Mouse (Mus musculus): ENCODE data around the gene Kctd11. TPM values are rescaled to one million over a fixed set of nuclear protein-coding genes. Genes with fewer than 3 reads are reported as not detected.

Kctd11 gene
- total and polyA plus RNA-seq, 3 experiments: 1.8 to 3.9 (median 2.1) TPM

DNA sequence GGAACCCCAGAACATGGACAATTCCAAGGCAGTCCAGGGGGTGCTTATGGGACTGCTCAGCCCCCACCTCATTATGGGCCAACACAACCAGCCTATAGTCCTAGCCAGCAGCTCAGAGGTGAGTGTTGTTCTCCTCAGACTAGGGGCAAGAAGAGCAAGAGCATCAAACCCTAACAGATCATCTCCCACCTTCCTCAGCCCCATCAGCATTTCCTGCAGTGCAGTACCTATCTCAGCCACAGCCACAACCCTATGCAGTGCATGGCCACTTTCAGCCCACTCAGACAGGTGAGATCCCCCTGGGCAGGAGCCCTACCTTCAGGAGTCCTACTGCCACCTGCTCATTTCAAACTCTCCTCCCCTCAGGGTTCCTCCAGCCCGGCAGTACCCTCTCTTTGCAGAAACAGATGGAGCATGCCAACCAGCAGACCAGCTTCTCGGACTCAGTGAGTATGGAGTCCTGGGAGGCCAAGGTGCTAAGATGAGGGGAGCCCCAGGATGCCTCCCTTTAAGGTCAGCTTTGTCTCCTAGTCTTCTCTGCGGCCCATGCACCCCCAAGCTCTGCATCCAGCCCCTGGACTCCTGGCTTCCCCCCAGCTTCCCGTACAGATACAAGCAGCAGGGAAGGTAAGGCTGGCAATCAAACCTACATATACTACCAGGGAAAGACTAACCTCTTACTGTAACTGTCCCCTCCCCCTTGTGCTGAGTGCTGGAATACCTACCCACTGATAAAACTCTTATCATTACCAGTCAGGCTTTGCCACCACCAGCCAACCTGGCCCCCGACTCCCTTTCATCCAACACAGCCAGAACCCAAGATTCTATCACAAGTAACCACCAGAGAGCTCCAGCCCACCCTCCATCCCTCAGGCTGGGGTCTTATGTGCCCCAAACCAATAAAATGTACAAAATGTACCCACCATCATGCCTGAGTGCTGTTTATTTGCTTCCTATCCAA lies 34.7 kb upstream of the Kctd11 start (continued):
- TF ChIP-seq MAFK (IDR thresholded peaks at IDR 0.05; ENCODE audit: insufficient replicate concordance, low read length) (no peak), ELF1 (IDR thresholded peaks at IDR 0.05; ENCODE audit: low read depth, low read length) (no peak), CHD2 (IDR thresholded peaks at IDR 0.05; ENCODE audit: low read length) (peak; percentile 72), CTCF (conservative IDR thresholded peaks at IDR 0.05 in 1 of 2, IDR thresholded peaks at IDR 0.05 in 1 of 2; ENCODE audit: low read depth in 2 of 2, low read length in 2 of 2) (peak in 1 of 2 experiments; percentile 6; a peak in 1 of 4 replicates), UBTF (IDR thresholded peaks at IDR 0.05; ENCODE audit: low read depth, low read length) (no peak), MXI1 (IDR thresholded peaks at IDR 0.05; ENCODE audit: low read depth, low read length) (no peak), TBP (conservative IDR thresholded peaks at IDR 0.05; ENCODE audit: low read depth, low read length) (no peak), ZMIZ1 (IDR thresholded peaks at IDR 0.05; ENCODE audit: low read depth, low read length) (peak; percentile 70)

DNA sequence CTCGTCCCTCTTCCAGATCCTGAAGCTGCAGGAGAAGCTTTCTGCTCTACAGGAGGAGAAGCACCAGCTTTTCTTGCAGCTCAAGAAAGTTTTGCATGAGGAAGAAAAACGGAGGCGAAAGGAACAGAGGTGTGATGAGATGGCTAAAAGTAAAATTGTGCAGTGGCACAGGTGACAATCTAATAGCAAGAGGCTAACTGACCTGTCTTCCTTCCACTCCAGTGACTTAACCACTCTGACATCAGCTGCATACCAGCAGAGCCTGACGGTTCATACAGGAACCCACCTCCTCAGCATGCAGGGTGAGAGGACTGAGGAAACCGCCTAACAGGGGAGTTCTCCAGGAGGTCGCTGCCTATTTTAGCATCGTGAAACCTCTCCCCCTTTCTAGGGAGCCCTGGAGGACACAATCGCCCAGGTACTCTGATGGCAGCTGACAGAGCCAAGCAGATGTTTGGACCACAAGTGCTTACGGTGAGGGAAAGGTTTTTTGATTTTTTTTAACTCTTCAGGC lies 33.8 kb upstream of the Kctd11 start:
- Histone ChIP-seq H3K79me2 (replicated peaks; ENCODE audit: control insufficient read depth, extremely low read depth, insufficient read depth, poor library complexity, severe bottlenecking) (peaks cover 40% of the 10 kb centered on the region), H3K9ac (ENCODE audit: insufficient read depth, low read depth) (no peak overlapping the region), H3K4me1 (ENCODE audit: control insufficient read depth in 1 of 2, insufficient read depth in 2 of 2) (peaks cover 21 to 61% of the 10 kb centered on the region in 2 experiments), H3K4me3 (replicated peaks in 1 of 3; ENCODE audit: low read depth in 2 of 3, low read length in 2 of 3, poor library complexity in 1 of 3) (peak overlapping the region; percentile 67 to 91 (median 79)), H3K9me3 (replicated peaks; ENCODE audit: low read length) (no peaks in the 10 kb centered on the region), H3K36me3 (replicated peaks in 1 of 2; ENCODE audit: control insufficient read depth in 1 of 2, insufficient read depth in 1 of 2, low read length in 1 of 2) (peaks cover 74 to 88% of the 10 kb centered on the region in 2 experiments), H3K27ac (ENCODE audit: insufficient read depth, low read depth) (no peak overlapping the region), H3K4me2 (ENCODE audit: insufficient read depth, low read depth, poor library complexity, severe bottlenecking) (peak overlapping the region; percentile 77), H3K27me3 (replicated peaks) (no peaks in the 10 kb centered on the region)
- dilution Hi-C loops (cut with MboI; ENCODE audit: extremely low pct_ligation_motif_present, extremely low pct_unique_long_range_greater_than_20kb, low sequenced_read_pairs): no loop called here
- DNase-seq (ENCODE audit: extremely low read depth): no peak
- in situ Hi-C loops (cut with MboI; ENCODE audit: low pct_ligation_motif_present, low pct_unique_long_range_greater_than_20kb, low sequenced_read_pairs): loop anchor here (5.0 kb wide), 1 partner anchor 33 kb away; the partner anchor contains the start of gene Kctd11
- TF ChIP-seq BHLHE40 (IDR thresholded peaks at IDR 0.05; ENCODE audit: low read depth, low read length) (no peak), TCF12 (IDR thresholded peaks at IDR 0.05; ENCODE audit: low read depth, low read length) (no peak), POLR2A (IDR thresholded peaks at IDR 0.05; ENCODE audit: low read depth, low read length) (peak; percentile 50; the same call in 1 of the 2 replicates), ETS1 (conservative IDR thresholded peaks at IDR 0.05; ENCODE audit: low read depth, low read length) (no peak), CHD2 (IDR thresholded peaks at IDR 0.05; ENCODE audit: low read length) (no peak), HCFC1 (IDR thresholded peaks at IDR 0.05; ENCODE audit: low read depth, low read length) (no peak), KAT2A (IDR thresholded peaks at IDR 0.05; ENCODE audit: insufficient replicate concordance, low read length) (no peak), POLR2AphosphoS2 (IDR thresholded peaks at IDR 0.05; ENCODE audit: low read depth, low read length) (peak; percentile 53; the same call in 1 of the 2 replicates)

DNA sequence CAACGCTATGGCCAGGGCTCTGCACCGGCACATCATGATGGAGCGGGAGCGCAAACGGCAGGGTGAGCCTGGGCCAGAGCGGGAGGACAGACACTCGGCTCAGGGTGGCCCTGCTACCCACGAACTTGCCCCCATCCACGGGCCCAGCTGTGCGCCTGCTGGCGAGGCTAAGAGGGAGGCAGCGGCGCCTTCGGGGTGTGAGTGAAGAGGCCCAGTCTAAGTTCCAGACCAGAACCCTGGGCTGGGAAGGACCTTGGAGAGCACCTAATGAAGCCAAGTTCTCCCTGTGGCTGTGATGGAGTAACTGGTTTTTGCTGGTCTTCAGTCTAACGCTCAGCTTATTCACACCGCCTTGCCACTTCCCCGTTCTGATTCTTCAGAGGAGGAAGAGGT lies 33.2 kb upstream of the Kctd11 start:
- dilution Hi-C loops (cut with MboI; ENCODE audit: extremely low pct_ligation_motif_present, extremely low pct_unique_long_range_greater_than_20kb, low sequenced_read_pairs) (no loop called here), in situ Hi-C loops (cut with MboI; ENCODE audit: low pct_ligation_motif_present, low pct_unique_long_range_greater_than_20kb, low sequenced_read_pairs) (no loop called here)
- H3K36me3 ChIP-seq (replicated peaks in 1 of 2; ENCODE audit: control insufficient read depth in 1 of 2, insufficient read depth in 1 of 2, low read length in 1 of 2): peaks cover 80 to 92% of the 10 kb centered on the region in 2 experiments
- peak overlapping the region; percentile 54 for H3K27ac ChIP-seq (ENCODE audit: insufficient read depth, low read depth)
- peak overlapping the region; percentile 77 for H3K4me2 ChIP-seq (ENCODE audit: insufficient read depth, low read depth, poor library complexity, severe bottlenecking)
- H3K9me3 ChIP-seq (replicated peaks; ENCODE audit: low read length): no peaks in the 10 kb centered on the region
- peak overlapping the region; percentile 71 for H3K9ac ChIP-seq (ENCODE audit: insufficient read depth, low read depth)
- TF ChIP-seq UBTF (IDR thresholded peaks at IDR 0.05; ENCODE audit: low read depth, low read length) (peak; percentile 20; the same call in 1 of the 2 replicates), E2F4 (IDR thresholded peaks at IDR 0.05; ENCODE audit: insufficient replicate concordance, low read depth, low read length) (no peak), JUND (conservative IDR thresholded peaks at IDR 0.05; ENCODE audit: low read depth, low read length) (no peak), ZMIZ1 (IDR thresholded peaks at IDR 0.05; ENCODE audit: low read depth, low read length) (peak; percentile 1; the same call in 1 of the 2 replicates), RCOR1 (conservative IDR thresholded peaks at IDR 0.05; ENCODE audit: low read depth, low read length) (no peak), EP300 (IDR thresholded peaks at IDR 0.05; ENCODE audit: low read length) (no peak), SMC3 (IDR thresholded peaks at IDR 0.05; ENCODE audit: low read depth, low read length) (no peak), ELF1 (IDR thresholded peaks at IDR 0.05; ENCODE audit: low read depth, low read length) (no peak), RAD21 (IDR thresholded peaks at IDR 0.05; ENCODE audit: low read depth, low read length) (no peak), IRF4 (IDR thresholded peaks at IDR 0.05; ENCODE audit: low read depth, low read length) (no peak)
- peaks cover 34% of the 10 kb centered on the region for H3K79me2 ChIP-seq (replicated peaks; ENCODE audit: control insufficient read depth, extremely low read depth, insufficient read depth, poor library complexity, severe bottlenecking)
- H3K4me3 ChIP-seq (replicated peaks in 1 of 3; ENCODE audit: low read depth in 2 of 3, low read length in 2 of 3, poor library complexity in 1 of 3): peak overlapping the region; percentile 67 to 91 (median 79)
- peaks cover 21 to 61% of the 10 kb centered on the region in 2 experiments for H3K4me1 ChIP-seq (ENCODE audit: control insufficient read depth in 1 of 2, insufficient read depth in 2 of 2)
- DNase-seq (ENCODE audit: extremely low read depth): no peak
- no peaks in the 10 kb centered on the region for H3K27me3 ChIP-seq (replicated peaks)
